Mouse (Mus musculus) olfactory bulb, adult 2 months (tissue): ENCODE measurements around the gene C4bp. TPM values are rescaled to one million over a fixed set of nuclear protein-coding genes. Genes with fewer than 3 reads are reported as not detected.

Source experiments
- H3K27ac ChIP-seq: fragments of 200-500 bp; 2 replicates; pipeline ENCODE4 v1.5.1; 2012; ENCODE audit warnings: low read depth, low read length; ENCODE audit not compliant: insufficient read depth
- H3K4me1 ChIP-seq: fragments of 200-500 bp; 2 replicates; pipeline ENCODE4 v1.6.1; 2012; ENCODE audit warnings: low read length; ENCODE audit not compliant: control insufficient read depth, insufficient read depth
- H3K4me3 ChIP-seq: fragments of 200-500 bp; 2 replicates; pipeline ENCODE4 v1.5.1; 2012; ENCODE audit warnings: mild to moderate bottlenecking, low read depth, low read length, moderate library complexity; ENCODE audit not compliant: insufficient read depth
- CTCF ChIP-seq: fragments of 200-500 bp; IDR thresholded peaks from 2 replicates; pipeline ENCODE4 v1.5.1; 2012; ENCODE audit warnings: low read depth, mild to moderate bottlenecking, low read length, moderate library complexity; ENCODE audit not compliant: insufficient read depth
- WGBS: fragments of 180-500 bp; shearing (Covaris S2); methylation state at CpG from one replicate; pipeline ENCODE4 v1.1.7; 2018; 5-methylcytosine and 5-hydroxymethylcytosine counted together
- polyA plus RNA-seq: library from polyadenylated mRNA; stranded (reverse); fragments of >200 nt; gene quantifications from 2 replicates; pipeline ENCODE4 v1.2.4, GENCODE M21; 2012; ENCODE audit warnings: low replicate concordance; ENCODE audit not compliant: missing spikeins, insufficient read depth, insufficient read length

The C4bp gene
- polyA plus RNA-seq, 1 experiment, result not detected

GRCm38 (mm10) chr1:130588659-130589058, 72.8 kb downstream of the C4bp start:
- H3K27ac ChIP-seq, result no peak overlapping the region
- WGBS, result 66% methylated on average over 9 of the region's 9 CpGs
- no peak for TF ChIP-seq CTCF
- no peak overlapping the region for H3K4me3 ChIP-seq
- H3K4me1 ChIP-seq, result no peaks in the 10 kb centered on the region

Other genes starting within 250 kb of the C4bp start
- not detected in 2 replicates for gene Cd55b, start 238.6 kb downstream of the C4bp start, polyA plus RNA-seq
- not detected in 2 replicates for gene Cd55, start 198.9 kb downstream of the C4bp start, polyA plus RNA-seq
- not detected in 2 replicates for gene Zp3r, start 32.0 kb downstream of the C4bp start, polyA plus RNA-seq
- not detected in 2 replicates for gene Gm29427, start 54.2 kb upstream of the C4bp start, polyA plus RNA-seq
- gene Yod1, start 55.7 kb upstream of the C4bp start, polyA plus RNA-seq, result not detected in 2 replicates
- not detected in 2 replicates for gene Pfkfb2, start 67.6 kb upstream of the C4bp start, polyA plus RNA-seq
- not detected in 2 replicates for gene AA986860, start 70.3 kb upstream of the C4bp start, polyA plus RNA-seq
- gene Fcamr, start 139.3 kb upstream of the C4bp start, polyA plus RNA-seq, result not detected in 2 replicates
- not detected in 2 replicates for gene Pigr, start 165.1 kb upstream of the C4bp start, polyA plus RNA-seq
- gene Fcmr, start 204.0 kb upstream of the C4bp start, polyA plus RNA-seq, result not detected in 2 replicates
- gene Il24, start 225.8 kb upstream of the C4bp start, polyA plus RNA-seq, result not detected in 2 replicates
- not detected in 2 replicates for gene Il20, start 249.8 kb upstream of the C4bp start, polyA plus RNA-seq